Mouse (Mus musculus): ENCODE results near the gene Hes5.

Gene Hes5

DNA sequence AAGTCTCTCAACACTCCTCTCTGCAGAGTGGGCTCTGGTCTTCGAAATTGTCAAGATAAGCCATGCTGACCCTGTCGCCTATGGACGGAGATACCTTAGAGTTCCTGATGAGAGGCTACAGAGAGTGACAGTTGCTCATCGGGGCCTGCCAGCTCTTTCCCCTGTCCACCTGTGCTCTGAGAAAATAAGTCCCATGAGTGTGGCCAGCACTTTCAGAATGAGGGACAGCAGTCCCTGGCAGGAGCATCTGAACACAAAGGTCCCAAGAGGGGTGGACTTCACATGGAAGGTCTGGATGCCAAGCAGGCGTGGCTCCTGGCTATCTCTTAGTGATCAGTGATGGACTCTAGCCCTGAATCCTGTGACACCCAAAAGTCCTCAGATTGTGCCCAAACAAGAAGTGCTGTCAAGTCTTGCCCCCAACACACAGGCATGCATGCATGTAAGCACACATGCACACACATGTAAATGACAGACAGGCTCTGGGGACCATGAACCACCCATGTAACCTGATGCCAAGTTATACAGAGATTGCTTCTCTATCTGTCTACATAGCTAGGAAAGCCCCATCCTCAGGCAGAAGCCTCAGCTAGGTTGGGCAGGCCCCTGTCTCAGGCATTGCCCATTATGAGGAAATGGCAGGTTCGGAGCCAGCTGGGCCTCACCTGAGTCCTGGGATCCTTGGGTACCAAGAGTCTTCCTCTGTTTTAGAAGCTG, 17.2 kb upstream of the Hes5 start:
- no peak for DNase-seq

DNA sequence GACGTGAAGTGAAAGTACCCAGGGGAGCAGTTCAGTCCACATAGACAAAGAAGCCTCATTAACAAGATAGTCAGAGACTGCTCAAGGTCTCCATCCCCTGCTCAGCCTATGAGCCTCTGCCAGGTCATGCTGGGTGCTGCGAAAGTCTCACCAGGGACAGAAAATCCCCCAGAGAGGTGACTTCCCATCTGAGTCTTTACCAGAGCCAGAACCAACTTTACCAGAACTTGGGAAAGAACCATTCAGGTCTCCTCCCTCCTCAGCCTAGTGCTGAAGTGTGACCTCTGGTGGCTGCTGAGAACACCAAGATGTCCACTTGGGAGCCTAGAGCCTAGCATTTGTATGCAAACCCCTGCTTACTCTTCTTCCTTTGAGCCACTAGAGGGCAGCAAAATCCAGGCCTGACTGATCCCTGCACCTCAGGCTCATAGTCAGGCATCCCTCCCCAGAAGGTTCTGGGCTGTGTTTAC, 16.6 kb upstream of the Hes5 start:
- peak; percentile 78 to 85 for DNase-seq

DNA sequence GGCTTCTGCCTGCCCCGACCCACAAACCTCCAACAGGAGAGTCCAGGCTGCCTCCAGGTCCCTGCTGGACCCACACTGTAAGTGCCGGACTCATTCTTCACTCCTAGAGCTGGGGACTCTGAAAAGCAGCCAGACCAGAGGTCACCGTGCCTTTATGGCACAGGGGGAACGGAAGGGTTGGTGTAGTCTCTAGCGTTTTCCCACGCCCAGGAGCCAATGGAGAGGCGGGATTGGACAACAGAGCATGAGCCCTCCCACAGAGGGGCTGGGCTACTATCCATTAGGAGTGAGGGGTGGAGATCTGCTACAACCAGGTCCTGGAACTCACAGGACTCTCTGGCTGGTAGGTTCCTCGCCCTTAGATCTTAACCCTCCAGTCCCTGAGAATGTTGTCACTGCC, 14.4 kb upstream of the Hes5 start:
- peak; percentile 82 to 88 for DNase-seq

DNA sequence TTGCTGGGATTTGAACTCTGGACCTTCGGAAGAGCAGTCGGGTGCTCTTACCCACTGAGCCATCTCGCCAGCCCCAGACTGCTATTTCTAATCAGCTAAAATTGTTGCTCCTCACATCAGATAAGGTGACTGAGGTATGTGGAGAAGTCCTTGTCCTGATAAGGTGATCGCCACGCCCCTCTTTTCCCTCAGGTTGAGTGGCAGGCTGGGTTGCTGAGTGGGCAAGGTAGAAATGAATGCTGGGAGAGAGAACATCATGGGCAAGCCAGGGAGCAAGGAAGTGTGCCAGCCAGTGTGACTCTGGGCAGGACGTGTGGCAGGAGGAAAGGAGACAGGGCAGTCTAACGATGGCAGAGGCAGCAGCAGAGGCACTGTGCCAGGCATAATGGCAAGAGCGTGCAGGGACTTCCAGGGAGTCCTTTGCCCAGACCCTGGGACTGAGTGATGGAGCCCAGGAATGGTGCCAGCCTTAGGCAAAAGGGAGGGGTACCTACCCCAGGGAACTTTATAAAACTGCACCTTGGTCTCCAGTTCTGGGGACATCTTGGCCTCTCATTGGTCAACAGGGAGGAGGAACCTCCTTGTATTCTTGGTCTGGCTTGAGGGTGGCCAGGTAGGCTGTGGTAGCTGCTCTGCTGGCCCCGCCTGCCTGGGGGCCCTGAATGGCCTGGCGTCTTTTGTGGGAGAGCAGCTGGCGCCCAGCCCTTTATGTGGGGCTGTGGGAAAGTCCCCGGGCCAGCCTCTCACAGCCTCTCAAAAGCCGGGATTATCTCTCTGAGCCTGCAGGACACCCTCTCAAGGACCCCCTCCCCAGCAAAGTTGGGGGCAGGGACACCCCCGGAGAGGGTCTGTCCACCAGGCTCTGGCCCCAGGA, 12.4 kb upstream of the Hes5 start:
- no peak for DNase-seq

DNA sequence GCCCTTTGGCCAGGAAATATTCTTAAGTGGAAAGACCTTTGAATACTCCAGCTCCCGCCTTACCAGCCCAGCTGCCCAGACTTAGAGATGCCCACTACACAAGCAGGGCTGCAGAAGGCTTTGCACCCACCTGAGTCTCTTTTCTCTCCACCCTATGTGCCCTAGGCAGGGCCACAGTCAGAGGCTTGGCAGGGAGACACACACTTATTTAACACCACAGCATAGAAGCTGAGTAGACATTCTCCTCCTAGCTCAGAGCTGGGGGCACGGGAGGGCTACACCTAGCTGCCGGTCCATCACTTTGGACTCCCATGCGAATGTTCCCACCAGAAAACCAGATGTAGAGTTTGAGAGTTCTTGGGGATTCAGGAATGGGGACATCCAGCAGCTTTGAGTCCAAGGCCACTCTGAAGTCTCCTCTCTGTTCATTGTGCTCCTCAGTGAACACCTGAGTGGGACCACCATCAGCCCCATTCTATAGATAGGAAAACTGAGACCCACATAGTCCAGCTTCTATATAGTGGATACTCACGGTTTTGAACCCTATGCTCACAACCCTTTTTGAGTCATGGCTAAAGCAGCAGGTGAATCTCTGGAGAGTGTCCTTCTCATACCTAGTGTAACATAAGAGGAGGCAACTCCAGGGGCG, 11.7 kb upstream of the Hes5 start:
- no peak for DNase-seq

DNA sequence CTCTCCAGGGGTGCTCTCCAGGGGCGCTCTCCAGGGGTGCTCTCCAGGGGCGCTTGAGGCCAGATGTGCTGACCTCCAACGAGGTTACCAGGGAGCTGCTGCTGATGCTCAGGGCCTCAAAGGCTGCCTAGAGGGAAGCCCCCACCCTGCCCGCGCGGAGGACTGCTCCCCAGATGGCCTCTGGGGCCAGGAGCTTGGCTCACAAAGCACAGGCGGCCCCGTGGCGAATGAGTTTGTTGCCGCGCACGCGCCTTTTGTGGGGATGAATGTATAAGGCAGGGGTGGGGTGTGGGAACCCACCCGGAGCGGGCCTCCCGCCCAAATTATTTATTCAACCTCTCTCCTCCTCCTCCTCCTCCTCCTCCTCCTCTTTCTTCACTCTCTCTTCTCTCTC, 11.1 kb upstream of the Hes5 start:
- DNase-seq: no peak

DNA sequence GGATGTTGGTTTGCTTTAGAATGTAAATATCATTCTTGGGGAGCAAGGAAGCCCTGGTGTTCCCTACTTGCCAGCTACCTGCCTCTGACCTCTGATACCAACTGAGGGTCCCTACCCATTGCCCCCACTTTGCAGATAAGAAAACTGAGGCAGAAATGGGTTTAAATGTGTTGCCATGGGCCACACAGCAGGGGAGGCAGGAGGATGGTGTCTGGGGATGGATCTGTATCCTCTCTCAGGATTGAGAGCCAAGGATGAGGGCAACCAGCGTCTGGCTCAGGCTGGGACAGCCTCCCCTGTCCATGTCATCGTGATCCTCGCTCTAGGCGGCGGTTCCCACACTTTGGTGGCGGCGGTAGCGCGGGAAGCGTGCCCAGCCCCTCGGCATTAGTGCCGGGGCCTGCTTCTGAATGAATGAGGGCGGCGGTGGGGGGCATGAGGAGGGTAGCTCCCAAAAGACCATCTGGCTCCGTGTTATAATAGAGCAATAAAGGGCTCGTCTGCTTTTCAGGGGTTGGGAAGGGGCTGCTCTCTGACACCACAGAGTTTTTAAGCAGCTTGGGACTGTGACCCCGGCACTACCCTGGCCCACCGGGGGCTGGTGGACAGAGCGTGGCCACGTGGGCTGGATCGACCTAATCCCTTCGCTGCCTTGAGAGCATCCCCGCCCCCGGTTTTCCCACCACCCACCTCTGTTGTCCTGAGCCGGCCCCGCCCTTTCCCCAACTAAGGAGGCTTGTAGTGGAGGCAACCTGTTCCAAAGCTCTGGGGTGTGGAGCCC, 8.1 kb upstream of the Hes5 start:
- no peak for DNase-seq

DNA sequence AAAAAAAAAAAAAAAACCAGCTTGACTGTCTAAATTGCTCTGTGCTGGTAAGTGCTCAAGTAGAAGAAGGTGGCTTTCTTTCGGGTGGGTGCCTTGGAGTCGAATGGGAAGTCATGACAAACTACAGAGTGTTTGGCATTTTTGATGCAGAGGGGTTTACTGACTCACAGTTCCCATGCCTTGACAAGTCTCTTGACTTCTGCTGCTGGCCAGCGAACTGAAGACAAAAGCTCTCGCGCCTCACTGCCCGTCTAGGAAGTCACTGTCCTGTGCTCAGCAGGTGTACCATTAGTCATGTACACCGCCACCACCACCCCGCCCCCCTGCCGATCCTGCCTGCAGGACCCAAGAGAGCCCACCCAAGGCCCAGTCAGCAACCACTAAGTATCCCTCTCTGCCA, 4.1 kb upstream of the Hes5 start:
- no peak for DNase-seq

DNA sequence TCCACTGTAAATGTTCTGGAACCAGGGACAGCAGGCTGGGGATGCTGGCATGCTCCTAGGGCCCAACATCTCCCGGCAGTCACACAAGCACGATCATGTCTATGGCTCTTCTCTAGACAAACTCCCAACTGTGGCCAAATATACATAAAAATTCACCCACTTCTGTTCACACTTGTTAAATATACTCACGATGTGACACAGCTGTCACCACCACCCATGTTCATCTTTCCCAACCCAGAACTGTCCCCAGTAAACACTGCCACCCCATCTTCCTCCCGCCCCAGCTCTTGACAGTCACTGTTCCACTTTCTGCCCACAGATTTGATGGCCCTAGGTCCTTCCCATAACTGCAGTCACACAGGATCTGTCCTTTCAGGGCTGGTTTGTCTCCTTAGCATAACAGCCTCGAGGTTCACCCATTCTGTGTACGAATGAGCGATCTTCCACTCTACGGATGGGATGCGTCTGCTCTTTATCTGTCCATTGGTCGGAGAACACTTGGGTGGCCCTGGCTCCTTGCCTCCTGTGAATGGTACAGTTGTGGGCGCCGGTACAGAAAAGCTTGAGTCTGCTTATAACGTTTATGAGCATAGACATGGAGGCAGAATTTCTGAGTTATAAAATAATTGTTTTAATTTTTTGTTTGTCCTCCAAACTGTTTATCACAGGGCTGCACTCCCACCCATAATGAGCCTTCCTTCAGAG, 3.3 kb upstream of the Hes5 start:
- no peak for DNase-seq

DNA sequence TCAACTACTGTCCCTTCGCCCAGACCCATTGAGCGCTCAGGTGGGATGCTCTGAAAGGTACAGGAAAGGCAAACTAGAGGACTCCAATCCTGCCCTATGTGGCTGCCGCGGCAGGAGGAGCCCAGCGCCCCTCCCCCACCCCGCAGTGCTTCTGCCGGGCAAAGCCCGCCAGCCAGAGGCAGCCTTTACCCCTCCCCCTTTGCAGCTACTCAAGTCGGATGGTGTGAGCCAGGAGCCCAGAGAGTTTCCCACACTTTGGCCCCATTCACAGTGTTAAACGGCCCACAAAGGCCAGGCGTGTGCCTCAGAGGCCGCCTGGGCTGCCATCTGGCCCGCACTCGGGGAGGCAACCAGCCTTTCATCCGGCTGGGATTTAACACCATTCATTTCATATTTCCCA, 2.6 kb upstream of the Hes5 start:
- DNase-seq: no peak

DNA sequence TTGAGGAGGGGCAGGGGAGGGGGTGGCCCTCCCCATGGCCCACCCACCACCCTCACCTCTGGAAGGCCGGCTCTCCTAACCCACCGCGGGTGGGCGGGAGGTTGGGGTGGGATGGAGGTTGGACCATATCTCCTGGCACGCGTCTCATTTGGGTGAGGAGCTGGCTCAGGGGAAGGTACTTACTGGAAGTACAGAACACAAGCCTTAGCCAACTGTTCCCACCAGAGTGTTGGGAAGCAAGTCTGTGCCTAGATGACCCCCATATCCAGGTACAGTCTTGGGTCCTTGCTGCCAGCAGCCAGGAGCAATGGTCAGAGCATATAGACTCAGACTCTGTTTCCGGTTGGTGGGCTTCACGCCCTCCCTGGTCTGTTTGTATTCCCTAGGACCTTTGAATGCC, 2.1 kb upstream of the Hes5 start:
- no peak for DNase-seq

DNA sequence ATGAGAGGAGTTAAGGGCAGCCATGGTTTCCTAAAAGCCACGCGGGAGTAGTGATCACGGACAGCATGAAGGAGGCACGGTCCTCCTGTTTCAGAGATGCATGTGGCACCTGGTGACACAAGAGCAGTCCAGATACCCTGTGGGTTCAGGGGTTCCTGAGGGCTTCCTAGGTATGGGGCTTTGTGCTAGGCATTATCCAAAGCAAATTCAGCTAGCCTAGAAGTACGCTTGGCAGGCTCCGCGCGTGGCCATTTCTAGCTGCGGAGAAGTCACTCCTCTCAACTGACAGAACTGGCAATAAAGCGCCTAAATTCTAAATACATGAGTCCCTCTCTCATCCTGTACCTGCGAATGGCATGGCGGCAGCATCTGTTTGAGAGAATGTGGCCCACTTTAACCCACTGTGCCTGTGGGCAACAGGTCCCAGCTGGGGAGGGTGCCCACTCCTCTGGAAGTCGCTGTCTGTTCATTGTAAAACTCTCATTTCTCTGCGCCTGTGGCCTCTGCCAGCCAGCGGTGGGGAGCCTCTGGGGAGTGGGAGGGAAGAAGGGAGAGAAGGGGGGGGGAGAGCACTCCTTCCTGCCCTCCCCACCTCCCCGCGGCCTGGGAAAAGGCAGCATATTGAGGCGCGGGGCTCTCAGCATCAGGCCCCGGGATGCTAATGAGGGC, 568 bp upstream of the Hes5 start:
- DNase-seq: no peak

DNA sequence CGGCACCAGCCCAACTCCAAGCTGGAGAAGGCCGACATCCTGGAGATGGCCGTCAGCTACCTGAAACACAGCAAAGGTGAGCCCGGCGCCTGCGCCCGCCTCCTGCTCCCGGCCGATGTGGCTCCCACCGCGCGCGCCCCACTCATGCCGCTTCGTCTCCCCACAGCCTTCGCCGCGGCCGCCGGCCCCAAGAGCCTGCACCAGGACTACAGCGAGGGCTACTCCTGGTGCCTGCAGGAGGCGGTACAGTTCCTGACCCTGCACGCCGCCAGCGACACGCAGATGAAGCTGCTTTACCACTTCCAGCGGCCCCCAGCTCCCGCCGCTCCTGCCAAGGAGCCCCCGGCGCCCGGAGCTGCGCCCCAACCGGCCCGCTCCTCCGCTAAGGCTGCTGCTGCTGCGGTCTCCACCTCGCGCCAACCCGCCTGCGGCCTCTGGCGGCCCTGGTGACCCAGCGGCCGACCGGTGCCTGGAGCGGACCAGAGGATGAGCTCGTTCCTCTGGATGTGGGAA, 559 bp downstream of the Hes5 start:
- peak in 1 of 2 experiments; percentile 21 for DNase-seq

DNA sequence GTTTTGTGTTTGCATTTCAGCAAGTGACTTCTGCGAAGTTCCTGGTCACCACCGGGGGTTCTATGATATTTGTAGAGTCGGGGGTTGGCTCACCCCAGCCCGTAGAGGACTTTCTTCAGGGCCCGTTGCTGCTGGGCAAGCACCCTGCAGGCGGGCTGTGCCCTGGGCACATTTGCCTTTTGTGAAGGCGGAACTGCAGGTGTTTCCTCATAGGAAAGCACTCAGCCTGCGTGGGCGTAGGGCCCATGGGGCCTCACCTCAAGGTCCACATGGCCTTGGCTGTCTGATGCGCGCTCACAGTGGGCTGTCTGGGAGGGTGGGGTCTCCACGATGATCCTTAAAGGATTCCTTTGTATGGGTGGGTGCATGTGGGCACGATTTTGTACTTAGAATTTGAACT, 1.2 kb downstream of the Hes5 start:
- no peak for DNase-seq

DNA sequence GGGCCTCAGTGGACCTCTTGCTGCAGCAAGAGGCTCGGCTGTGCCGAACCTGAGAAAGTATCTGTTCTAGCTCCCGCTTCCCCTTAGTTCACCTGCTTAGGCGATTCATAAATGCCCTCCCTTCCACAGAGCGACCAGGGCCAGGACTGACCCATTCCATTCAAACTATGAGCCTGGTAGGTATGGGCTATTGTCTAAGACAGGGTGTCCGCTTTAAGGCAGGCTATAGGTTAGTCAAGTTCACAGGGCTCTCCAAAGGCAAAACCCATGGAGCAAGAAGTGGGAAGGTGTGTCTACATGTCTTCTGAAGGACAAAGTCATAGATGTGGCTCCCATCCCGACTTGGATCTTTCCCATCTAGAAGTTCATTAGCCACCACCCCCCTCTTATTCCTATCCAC, 2.0 kb downstream of the Hes5 start:
- no peak for DNase-seq

DNA sequence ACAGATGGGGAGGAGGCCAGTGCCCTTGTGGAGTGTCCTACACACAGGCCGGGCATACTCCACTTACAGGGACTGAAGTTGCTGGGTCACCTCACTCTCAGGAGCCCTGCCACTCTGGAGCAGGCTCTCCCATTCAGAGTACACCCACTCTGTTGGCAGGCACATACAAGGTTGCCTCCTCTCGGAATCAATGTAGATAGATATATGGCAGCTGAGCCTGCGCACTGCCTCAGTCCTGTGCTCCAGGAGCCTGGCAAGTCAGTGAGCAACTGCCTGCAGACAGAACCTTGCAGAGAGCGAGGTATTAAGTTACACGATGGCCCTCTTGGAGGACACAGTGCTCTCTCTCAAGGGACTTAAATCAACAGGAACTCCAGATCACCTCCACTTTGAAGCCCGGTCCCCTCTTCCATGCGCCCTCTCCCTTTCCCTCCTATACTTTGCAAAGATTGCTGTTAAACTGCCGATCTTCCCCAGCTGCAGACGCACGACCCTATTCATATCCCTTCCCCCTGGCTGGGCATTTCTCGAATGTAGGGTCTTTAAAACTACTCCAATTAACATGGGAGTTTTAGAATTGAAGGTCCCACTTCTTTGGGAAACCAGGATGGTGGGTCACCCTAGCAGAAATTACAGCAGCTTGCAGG, 2.6 kb downstream of the Hes5 start:
- DNase-seq: no peak

DNA sequence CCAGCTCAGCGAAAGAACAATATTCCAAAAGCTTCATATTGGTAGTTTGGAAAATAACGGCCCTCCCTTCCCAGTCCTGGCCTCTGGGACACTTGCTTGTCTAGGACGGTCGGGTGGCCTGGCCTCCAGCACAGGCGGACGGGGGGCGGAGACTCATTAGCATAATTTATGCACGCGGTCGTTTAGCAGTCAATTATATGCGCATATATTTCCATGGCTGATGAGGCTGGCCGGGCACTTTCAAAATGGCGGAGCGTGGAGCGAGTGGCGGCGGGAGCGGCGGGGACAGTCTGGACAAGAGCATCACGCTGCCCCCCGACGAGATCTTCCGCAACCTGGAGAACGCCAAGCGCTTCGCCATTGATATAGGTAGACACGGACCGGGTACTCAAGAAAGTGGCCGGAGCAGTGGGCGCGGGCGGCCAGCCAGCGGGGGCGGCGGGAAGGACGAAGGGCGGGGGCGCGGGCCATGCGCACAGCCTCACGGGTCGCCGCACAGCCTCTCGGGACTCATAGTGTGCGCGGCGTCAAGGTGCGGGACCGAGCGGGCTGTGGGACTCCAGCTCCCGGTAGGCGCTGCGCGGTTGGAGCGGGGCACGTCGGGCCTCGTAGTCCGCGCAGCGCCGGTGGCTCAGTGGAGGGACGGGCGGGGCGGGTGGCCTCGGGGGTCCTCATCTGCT, 3.3 kb downstream of the Hes5 start, which contains the start of gene Pank4:
TSS of gene Pank4 (plus strand) at position 223 of the 680 bp plus-strand sequence.
- DNase-seq: peak; percentile 93 to 95

DNA sequence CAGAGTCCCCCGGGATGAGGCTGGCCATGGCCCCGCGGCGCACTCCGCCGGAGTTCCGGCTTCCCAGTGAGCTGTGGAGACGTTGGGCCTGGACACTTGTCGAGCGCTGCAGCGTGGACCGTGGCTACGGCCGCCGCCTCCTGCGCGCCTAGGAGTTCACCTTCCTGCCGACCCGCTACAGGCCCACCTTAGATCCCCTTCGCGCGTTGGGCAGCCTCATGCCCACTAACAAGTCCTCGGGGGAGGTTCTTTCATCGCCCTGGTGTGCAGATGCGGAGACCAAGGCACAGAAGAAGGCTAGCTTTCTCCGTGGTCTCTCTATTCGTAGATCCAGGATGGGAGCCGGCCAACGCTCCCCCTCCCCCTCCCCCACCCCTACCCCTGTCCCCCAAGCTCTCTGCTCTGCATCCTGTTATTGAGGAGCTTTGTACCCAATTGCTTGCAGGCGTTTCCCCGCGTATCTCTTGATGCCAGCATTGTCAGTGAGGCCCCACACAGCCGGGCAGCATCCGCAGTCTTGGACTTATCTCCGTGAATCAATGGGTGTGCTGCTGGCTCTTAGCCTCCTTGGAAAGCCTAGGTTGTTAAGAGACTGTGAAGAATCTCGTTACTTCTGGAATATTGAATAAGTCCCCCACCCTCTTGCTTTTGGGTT, 4.0 kb downstream of the Hes5 start:
- DNase-seq: peak in 1 of 2 experiments; percentile 28

DNA sequence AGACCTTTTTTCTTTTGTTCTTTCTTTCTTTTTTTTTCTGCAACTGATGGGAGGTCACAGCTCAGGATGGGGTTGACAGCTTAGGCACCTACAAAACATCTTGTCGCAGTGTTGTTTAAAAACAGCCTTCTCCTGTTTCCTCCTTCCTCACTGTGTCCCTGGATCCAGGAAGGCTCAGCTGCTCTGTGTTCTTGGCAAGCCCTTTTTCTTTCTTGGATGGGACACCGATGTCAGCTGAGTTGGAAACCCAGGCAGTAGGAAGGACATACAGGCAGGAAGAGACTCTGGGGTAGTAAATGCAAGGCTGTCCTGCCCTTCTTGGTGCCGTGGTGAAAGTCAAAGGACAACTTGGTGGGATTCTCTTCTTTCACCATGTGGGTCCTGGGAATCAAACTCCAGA, 5.1 kb downstream of the Hes5 start:
- DNase-seq: no peak

DNA sequence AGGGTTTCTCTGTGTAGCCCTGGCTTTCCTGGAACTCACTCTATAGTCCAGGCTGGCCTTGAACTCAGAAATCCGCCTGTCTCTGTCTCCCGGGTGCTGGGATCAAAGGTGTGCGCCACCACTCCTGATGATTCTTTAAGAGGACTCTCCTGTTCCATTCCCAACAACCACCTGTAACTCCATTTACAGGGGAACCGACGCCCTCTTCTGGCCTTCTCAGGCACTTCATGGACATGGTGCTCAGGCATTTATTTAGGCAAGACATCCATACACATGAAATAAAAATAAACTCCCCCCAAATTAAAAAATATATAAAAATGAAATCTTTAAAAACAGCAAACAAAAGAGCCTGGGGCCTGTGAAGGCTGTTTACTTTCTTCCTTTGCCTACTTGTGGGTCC, 6.5 kb downstream of the Hes5 start:
- DNase-seq: peak; percentile 40 to 66

All from kidney, adult 8-10 months (tissue).